Comparison of ENCODE assay signal across 11 mouse cellular contexts in the genomic region with DNA sequence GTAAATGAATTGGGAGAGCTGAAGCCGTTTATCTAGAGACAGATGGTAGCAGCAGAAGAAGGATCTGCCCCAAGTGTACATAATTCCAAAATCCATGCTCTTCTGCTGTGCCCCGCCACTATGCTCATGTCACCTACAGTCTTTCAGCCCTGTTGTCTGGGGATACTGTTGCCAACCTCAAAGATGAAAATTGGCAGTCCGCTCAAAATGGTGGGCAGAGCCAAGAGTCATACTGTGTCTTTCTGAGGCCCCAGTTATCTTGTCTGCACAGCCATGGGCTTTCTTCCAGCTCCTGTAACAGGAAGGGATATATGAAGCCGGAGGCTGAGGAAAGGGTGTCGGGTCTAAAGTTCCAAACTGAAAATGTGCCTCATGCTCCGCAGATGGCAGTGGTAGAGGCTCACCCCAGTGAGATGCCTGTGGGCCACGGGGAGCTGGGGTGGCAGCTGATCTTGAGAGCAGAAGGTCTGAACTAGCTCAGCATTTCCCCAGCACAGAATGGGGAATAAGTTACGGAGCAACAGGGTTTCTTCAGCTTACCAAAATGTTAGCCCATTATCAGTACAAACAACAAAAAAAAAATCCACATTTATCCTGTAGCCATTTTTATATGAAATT.
A peak's percentile ranks its signal among the peaks of the same experiment; 100 is the strongest.
DNase-seq lines count a peak whose midpoint lies in the region; ATAC-seq lines count a peak whose summit lies in the region.
"Had no signal": no experiment of that assay in that cellular context is flagged by ENCODE, and none has a peak within 500 bp of the region (broad histone marks: within the 10 kb centered on the region; RNA-seq: fewer than 3 reads in every experiment).

No protein-coding gene starts in this region.

- intact Hi-C loops in heart, postnatal 25 days (cut with DNase I), result no loop called here

- ATAC-seq in granulocyte monocyte progenitor cell, adult 5-6 weeks (replicated peaks; ENCODE audit: poor library complexity, severe bottlenecking), result no peak

- peak; percentile 14 for DNase-seq in heart, postnatal 4 days
- no peak for DNase-seq in heart, postnatal 25 days (ENCODE audit: low spot score)
- peak; percentile 30 for DNase-seq in brain, embryonic 18.5 days (ENCODE audit: low read depth, low spot score)
- DNase-seq in cerebellum, postnatal 10 days, result peak; percentile 93 to 94
- peak; percentile 54 for DNase-seq in layer of hippocampus, adult 9-11 months
- DNase-seq in ovary, adult 18-20 months (ENCODE audit: low spot score), result no peak
- DNase-seq in adrenal gland, postnatal 14 days, result no peak
- DNase-seq: embryo, embryonic 11 days; right cerebral cortex, postnatal 14 days; thymus, adult 2 months had no signal

Comparison
In these comparisons a context has a peak if more than half of its experiments do, and no peak if none do; other contexts are left out.
1. DNase-seq: peak in heart, postnatal 4 days (single experiment), brain, embryonic 18.5 days (single experiment), cerebellum, postnatal 10 days (2 of 2) and layer of hippocampus, adult 9-11 months (single experiment); none in heart, postnatal 25 days (single experiment), ovary, adult 18-20 months (single experiment) and adrenal gland, postnatal 14 days (single experiment).